Mouse (Mus musculus) monocyte, adult 5-6 weeks (primary cell): Measurements from ENCODE around the gene Cxcr3. TPM values are rescaled to one million over a fixed set of nuclear protein-coding genes. Genes with fewer than 3 reads are reported as not detected.

ENCODE experiments used
- ATAC-seq: fragments of 153-309, 156-312 bp; replicated peaks from 2 replicates; pipeline ENCODE4 v1.8.0; 2017; ENCODE audit warnings: mild to moderate bottlenecking; ENCODE audit not compliant: low TSS enrichment, insufficient number of reproducible peaks, severe bottlenecking, poor library complexity, low FRiP score
- total RNA-seq: library from RNA; stranded (forward); fragments of 200-1000, 200-491, 200-594 nt; gene quantifications from 3 replicates; pipeline ENCODE4 v1.2.3, GENCODE M21; 2017

Cxcr3 gene
- 7.3 to 17.0 TPM (median 10.8 TPM) in 3 replicates for total RNA-seq

DNA sequence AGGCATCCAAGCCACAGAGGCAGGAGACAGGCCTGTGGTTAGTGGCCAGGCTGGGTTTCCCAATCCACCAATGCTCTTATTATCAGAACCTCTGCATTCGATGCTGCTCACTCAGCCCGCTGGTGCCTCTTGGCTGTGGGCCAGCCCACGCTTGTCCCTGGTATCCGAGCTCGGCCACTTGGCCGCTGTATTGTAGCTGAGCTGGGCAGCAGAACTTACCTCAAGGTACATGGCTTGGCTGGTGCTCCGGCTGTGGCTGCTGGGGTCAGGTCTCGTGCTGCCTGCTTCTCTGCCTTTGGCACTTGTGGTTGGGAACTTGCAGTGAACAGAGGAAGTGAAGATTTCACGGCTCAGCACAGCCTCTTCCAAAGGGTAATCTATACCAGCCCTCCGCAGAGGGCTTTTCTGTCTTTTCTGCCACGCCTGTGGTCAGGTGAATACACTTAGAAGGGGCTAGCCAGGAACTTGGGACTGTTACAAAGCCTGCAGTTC is at the start of gene Cxcr3:
TSS of gene Cxcr3 (minus strand) at position 442 of the 492 bp plus-strand sequence.
- ATAC-seq = peak; percentile 41; the same call in 1 of the 2 replicates

DNA sequence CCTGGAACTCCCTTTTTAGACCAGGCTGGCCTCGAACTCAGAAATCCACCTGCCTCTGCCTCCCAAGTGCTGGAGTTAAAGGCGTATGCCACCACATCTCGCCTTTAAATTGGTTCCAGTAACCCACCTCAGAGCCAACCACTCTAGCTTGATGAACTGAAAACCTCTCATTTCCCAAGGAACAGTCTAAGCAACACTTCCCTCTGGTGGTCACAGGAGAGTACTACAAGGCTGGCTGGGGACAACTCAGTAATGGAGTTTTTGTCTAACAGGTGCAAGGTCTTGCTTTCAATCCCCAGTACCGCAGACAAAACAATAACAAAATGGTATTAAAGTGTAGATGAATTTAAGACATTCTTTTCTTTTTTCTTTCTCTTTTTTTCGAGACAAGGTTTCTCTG is 38.0 kb upstream of the Cxcr3 start:
- no peak for ATAC-seq

DNA sequence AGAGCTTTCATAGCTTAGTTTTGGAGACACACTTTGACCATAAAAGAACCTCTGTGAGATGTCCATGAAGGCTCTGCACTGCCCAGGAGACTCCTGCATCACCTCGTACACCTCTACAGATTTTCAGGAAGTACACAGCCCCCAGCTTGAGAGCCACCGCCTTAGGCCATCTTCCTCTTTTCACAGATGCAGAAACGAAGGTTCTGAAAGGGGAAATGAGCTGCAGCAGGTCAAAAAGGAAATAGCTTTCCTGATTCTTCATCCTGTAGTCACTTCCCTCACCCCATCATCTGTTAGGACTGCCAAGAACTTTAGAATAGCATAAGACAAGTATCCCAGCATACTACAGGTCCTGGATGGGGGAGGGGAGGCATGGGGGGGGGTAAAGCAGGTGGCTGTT is 36.2 kb upstream of the Cxcr3 start:
- peak; percentile 79 for ATAC-seq

DNA sequence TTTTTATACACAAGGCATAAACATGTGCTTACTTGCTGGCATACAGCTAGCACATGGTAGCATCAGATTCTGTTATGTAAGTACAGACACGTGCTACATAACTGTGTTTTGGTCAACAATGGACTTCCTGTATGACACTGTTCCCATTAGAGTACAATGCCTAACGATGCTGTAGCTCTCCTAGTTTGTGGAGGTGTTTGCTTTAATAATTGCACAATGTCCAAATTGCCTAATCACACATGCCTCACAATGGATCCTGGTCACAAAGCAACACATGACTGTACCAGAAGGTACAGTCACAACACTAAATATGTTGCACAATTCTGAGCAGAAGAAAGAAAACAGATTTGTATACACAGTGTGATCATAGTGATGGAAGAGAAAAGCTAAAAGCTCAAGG is 35.4 kb upstream of the Cxcr3 start:
- 0 out of 2 replicates have a peak, but pooled peaks have one; percentile 56 for ATAC-seq

DNA sequence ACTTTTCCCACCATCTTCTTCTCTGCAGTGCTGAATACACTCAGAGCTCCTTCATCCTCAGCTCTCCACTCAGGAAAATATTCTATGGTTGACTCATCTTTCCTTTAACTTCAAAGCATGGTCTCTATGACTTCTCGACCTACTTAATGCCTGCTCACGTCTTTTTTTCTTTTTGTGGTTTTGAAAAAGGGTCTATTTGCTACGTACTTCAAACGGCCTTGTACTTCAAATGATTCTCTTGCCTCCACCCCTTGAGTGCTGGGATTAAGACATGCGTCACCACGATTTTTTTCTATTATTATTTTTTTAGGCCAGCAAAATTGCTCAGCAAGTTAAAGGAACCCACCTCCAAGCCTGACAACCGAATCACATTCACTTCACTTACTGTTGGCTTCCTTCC is 33.2 kb upstream of the Cxcr3 start:
- ATAC-seq = no peak

DNA sequence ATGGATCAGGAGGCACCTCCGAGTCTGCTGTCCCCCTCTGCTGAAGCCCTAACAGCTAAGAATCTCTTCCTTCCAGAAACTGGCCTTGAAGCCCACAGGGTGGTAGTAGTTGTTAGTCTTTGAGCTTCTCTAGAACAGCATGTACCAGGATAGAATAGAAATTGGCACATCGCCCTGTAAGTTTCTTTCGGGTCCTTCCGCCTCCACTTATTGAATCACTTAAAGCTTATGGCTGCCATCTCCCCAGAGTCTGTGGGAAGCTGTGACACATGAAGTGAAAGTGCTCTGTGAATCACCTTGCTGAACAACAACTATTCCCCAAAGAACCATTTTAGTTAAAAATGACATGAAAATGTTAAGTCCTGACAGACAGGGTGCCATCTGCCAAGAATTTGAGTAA is 31.0 kb upstream of the Cxcr3 start:
- ATAC-seq = no peak

DNA sequence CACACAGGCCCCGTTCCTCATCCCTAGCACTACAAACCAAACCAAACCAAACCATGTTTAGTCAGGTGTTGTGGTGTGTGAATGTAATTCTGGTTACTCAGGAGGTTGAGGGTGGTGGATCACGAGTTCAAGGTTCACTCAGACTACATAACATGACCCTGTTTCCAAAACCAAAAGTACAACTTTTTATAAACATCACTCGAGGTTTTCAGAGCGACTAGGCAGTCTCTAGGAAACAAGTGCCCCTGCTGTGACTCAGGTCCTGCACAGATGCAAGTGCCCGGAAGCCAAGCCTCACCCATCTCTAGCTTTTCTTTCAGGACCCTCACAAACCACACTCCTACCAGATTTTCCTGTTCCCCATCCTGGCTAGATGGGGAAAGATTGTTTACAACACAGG is 30.6 kb upstream of the Cxcr3 start:
- ATAC-seq = no peak

DNA sequence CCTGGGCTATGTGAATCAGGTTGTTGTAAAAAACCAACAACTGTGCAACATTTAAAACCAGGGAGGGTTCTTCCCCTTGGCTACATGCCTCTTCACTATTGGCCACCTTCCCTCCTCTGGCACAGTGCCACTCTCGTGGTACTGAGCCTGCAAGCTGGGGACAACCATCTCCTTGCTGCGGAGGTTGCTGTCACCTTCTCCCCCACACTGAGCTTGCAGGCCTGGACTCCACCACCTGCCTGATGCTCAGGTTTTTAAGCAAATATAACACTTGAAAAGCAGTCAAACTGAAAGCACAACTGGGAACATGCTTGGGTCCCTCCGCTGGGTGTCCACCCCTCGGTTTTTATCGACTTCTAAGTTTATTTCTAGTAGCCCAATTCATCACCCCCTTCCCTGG is 20.4 kb upstream of the Cxcr3 start:
- no peak for ATAC-seq

DNA sequence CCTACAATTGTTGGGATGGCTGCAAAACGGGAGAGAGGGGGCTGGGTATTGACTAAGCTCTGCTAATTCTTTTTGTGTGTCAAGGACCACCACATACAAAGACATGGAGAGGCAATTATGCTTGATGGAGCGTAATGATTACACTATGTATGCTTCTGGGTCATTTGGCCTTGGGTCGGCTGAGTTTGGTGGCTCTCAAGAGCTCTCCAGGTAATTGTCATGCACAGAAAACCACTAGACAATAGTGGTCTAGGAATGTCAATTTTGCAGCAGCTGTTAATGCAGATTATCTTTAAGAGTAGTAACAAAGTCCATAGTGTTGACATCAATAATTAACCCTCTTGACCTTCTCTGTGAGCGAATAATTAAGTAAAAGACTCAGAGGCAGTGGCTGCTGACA is 16.1 kb upstream of the Cxcr3 start:
- no peak for ATAC-seq

DNA sequence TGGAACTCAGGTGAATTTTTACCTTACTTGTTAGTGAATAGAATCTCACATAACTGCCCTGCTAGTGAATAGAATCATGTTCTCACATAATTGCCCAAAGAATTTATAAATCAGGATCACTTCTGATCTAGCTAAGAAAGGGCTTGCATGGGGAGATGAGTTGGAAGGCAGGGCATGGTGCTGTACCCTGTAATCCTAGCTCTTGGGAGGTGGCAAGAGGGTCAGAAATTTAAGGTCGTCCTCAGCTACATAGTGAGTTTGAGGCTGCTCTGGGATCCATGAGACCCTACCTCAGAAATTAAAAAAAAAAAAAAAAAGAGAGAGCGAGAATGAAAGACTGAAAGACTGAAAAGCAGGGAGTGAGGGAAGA is 7.0 kb upstream of the Cxcr3 start:
- ATAC-seq = no peak

DNA sequence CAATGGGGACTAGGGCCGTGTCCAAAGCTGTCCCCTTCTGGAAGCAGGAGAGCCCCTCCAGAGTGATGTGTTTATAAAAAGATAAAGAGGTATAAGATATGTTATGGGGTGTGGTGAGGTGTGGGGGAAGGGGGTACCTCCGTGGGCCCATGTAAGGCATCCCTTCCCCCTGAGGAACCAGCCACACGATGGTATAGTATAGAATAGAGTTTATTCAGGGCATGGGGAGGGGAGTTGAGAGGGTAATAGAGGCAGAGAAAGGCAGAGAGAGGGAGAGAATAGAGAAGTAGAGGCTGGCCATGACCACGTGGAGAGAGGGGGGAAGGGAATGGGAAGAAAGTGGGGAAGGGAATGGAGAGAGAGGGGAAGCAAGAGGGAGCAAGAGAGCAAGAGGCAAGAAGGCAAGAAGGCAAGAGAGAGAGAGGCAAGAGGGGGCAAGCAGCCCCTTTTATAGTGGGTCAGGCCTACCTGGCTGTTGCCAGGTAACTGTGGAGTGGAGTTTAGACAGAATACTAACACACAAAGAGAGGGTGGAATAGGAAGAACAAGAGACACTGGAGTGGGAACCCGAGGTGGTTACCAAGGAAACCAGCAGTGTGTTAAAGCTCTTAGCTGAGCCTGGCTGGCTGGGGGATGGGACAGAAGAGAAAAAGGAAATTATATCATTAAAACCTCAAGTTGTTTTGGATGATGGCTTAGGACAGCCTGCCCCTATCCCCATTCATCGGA is 6.4 kb upstream of the Cxcr3 start:
- no peak for ATAC-seq

DNA sequence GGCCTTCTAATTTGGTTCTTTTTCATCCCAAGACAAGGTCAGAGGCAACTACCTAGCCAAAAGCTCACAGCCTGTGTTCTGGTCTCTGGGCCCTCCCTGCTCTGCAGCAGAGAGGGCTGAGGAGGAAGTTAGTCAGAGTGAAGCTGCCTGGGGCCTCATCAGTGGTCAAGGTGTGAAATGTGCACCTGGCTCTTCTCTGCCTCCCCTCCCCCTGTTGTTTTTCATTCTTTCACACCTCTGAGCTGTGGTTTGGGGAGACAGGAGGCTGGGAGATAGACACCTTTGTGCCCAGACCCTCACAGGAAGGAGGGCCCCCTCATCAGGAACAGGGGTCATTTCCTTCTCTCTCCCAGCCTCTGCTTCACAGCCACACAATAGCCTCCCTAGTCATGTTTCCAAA is 3.1 kb upstream of the Cxcr3 start:
- ATAC-seq = no peak; the same call in 1 of the 2 replicates

DNA sequence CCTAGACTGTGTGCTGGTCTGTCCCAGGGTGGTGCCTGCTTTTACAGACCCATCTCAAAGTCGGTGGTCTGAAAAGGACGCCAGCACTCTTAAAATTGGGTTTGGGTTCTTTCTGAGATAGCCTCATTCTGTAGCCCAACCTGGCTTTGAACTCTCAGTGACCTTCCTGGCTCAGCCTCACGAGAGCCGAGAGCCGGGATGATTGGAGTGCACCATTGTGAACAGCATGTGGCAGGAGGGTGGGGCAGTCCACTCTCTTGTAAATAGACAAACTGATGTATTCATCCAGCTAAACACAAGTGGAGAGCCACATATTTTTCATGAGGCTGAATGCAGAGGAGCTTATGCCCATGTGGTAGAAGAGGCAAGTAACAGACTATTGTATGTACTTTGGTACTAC is 912 bp upstream of the Cxcr3 start:
- ATAC-seq = no peak

DNA sequence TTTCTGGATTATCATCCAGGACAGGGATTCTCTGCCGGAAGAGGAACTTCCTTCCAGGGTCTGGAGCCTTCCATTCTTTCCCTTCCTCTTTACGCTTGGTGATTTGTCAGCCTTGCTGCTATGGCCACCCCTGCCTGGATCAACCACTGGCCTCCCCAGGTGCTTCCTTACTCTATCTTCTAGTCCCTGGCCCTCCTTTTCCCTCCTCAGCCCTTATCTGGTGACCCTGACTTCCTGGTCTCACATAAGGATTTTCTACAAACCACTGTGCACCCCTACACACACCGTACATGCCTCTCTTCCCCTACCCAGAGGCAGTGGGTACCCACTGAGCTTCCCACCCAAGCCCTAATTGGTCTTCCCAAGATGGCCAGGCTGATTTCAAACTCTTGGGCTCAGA is 781 bp downstream of the Cxcr3 start:
- no peak for ATAC-seq

DNA sequence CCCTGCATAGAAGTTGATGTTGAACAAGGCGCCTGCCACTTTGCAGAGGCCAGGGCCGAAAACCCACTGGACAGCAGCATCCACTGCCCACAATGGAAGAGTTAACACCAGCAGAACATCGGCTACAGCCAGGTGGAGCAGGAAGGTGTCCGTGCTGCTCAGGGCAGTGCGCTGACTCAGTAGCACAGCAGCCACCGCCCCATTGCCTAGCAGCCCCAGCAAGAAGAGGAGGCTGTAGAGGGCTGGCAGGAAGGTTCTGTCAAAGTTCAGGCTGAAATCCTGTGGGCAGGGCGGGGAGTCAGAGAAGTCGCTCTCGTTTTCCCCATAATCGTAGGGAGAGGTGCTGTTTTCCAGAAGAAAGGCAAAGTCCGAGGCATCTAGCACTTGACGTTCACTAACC is 1.4 kb downstream of the Cxcr3 start:
- ATAC-seq = no peak

DNA sequence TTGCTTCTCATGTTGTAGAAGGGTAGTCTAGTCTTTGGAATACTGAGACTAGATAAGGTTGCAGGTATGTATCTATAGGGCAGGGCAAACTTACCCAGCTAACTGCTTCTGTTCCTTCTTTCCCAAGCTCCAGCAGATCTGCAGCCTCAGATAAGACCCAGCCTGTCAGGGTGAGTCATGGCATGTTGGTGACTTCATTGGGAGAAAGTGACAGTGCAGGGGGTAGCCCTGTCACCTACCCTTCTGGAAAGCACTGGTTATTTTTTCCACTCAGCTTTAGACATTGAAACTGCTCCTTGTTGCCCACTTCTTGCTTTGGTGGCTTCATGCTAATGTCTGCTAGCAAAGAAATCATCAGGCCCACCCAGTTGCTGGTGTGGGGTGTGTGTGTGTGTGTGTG is 4.1 kb downstream of the Cxcr3 start:
- no peak for ATAC-seq

DNA sequence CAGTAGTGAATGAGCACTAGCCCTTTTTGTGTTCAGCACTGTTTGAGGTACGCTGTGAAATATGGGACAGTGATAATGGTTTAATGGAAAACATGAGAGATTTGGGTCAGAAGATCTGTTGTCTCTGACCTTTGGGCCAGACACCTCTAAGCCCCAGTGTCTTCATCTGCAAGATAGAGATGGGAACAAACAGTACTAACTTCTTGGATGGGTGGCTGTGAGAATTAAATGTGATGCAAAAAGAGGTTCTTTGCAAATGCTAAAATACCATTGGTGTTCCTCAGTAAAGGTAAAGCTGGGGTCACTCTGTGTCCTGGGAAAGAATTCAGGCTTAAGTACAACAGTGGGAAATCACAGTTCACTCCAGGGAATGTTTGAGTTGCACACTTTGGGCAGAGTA is 13.7 kb downstream of the Cxcr3 start:
- no peak for ATAC-seq

DNA sequence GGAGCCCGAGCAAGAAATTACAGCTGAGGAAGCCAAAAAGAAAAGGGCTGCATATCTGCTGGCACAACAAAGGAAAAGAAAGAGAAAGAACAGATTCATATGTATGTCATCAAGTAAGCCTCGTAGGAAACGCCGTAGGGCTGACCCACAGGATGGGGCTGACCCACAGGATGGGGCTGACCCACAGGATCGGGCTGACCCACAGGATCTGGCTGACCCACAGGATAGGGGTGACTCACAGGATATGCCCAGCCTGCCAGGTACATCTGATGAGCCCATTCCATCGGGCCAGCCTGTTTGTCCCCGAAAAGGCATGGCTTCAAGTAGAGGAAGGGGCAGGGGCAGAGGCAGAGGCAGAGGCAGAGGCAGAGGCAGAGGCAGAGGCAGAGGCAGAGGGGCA is 29.0 kb downstream of the Cxcr3 start:
- ATAC-seq = no peak

DNA sequence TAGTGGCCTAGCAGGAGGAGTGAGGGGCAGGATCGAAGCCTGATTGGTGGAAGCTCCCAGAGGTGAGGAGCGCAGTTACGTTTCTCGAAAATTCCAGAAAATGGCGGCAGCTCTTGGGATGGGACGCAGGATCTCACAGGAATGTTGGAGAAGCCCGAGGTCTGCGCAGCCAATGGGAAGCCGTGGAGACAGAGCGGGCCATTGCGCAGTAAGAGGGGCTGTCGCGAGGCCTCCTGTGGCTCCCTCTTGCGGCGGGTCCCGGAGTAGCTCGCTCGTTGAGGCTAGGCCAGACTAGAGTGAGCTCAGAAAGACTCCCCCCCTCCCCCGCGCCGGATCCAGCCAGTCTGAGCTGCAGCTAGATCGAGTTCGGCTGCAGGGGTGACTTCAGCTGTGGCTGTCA is 35.8 kb downstream of the Cxcr3 start:
- ATAC-seq = no peak

DNA sequence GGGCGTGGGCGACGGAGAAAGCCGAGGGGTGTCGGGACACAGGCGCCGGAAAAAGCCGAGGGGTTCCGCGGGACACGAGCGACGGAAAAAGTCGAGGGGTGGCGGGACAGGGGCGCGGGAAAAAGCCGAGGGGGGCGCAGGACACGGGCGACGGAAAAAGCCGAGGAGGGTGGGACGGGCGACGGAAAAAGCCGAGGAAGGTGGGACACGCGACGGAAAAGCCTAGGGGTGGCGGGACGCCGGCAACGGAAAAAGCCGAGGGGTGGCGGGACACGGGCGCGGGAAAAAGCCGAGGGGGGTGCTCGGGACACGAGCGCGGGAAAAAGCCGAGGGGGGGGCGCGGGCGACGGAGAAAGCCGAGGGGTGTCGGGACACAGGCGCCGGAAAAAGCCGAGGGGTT is 36.5 kb downstream of the Cxcr3 start:
- no peak for ATAC-seq

DNA sequence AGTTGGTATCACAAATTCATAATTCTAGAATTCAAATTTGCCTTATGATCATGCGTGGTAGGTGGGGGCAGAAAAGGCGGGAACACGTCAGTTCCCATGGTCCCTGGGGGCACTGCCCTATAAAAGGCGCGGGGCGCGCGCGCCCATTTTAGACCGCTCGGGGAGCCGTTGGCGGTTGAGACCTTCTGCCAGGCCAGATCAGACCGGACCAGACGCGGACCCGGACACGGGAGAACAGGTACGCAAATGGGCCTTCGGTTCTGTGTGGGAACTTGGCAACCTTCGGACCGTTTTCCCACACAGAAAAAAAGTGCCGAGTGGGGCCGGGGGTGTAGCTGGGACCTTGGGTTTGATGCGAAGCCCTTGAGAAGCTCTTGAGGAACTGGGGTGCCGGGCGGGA is 38.4 kb downstream of the Cxcr3 start:
- ATAC-seq = no peak
